Mouse (Mus musculus): Measurements from ENCODE around the gene Cplx1. TPM values are rescaled to one million over a fixed set of nuclear protein-coding genes. Genes with fewer than 3 reads are reported as not detected.

The Cplx1 gene
- polyA plus RNA-seq, 1 experiment = 354 TPM

- TF ChIP-seq POLR2A (IDR thresholded peaks at IDR 0.05; ENCODE audit: extremely low read depth, insufficient read depth, low read length) = no peak
- H3K27ac ChIP-seq (ENCODE audit: insufficient read depth, low read length) = no peak overlapping the region
- no peak overlapping the region for H3K4me3 ChIP-seq (ENCODE audit: insufficient read depth, low read length)
These were observed 76.1 kb downstream of the Cplx1 start for GRCm38 (mm10) chr5:108473737-108474136.

GRCm38 (mm10) chr5:108469617-108470016 lies 80.2 kb downstream of the Cplx1 start:
- H3K4me1 ChIP-seq (ENCODE audit: control insufficient read depth, insufficient read depth, low read length) = peaks cover 6% of the 10 kb centered on the region; the same call in 1 of the 2 replicates
- TF ChIP-seq POLR2A (IDR thresholded peaks at IDR 0.05; ENCODE audit: extremely low read depth, insufficient read depth, low read length) (no peak), CTCF (IDR thresholded peaks at IDR 0.05; ENCODE audit: extremely low read depth, insufficient read depth, low read length) (no peak)
- H3K27ac ChIP-seq (ENCODE audit: insufficient read depth, low read length) = no peak overlapping the region
- H3K4me3 ChIP-seq (ENCODE audit: insufficient read depth, low read length) = no peak overlapping the region

More at GRCm38 (mm10) chr5:108473737-108474136, 76.1 kb downstream of the Cplx1 start:
- H3K4me1 ChIP-seq (ENCODE audit: control insufficient read depth, insufficient read depth, low read length) = peaks cover 5% of the 10 kb centered on the region; the same call in 1 of the 2 replicates

Other genes starting within 250 kb of the Cplx1 start
- 8.3 and 8.7 TPM in 2 replicates for gene Pigg, start 237.4 kb downstream of the Cplx1 start, polyA plus RNA-seq (2012; rRNA removed)
- 57.7 and 58.3 TPM in 2 replicates for gene Gm42517, start 182.1 kb downstream of the Cplx1 start, polyA plus RNA-seq (2012; rRNA removed)
- 0.25 and 0.26 TPM in 2 replicates for gene Pde6b, start 161.6 kb downstream of the Cplx1 start, polyA plus RNA-seq (2012; rRNA removed)
- gene Atp5k, start 115.6 kb downstream of the Cplx1 start, polyA plus RNA-seq (2012; rRNA removed) = 323 and 367 TPM in 2 replicates
- 1.1 TPM in 2 replicates for gene Mfsd7a, start 101.1 kb downstream of the Cplx1 start, polyA plus RNA-seq (2012; rRNA removed)
- 17.1 and 18.0 TPM in 2 replicates for gene Pcgf3, start 88.8 kb downstream of the Cplx1 start, polyA plus RNA-seq (2012; rRNA removed)
- 84.9 and 86.8 TPM in 2 replicates for gene Gak, start 79.7 kb upstream of the Cplx1 start, polyA plus RNA-seq (2012; rRNA removed)
- gene Tmem175, start 79.7 kb upstream of the Cplx1 start, polyA plus RNA-seq (2012; rRNA removed) = 62.8 and 67.4 TPM in 2 replicates
- gene Idua, start 110.3 kb upstream of the Cplx1 start, polyA plus RNA-seq (2012; rRNA removed) = 24.0 and 29.1 TPM in 2 replicates
- 54.6 and 58.7 TPM in 2 replicates for gene Dgkq, start 119.6 kb upstream of the Cplx1 start, polyA plus RNA-seq (2012; rRNA removed)
- gene Slc26a1, start 125.5 kb upstream of the Cplx1 start, polyA plus RNA-seq (2012; rRNA removed) = 1.2 and 1.4 TPM in 2 replicates
- 35.3 and 35.7 TPM in 2 replicates for gene Fgfrl1, start 142.4 kb upstream of the Cplx1 start, polyA plus RNA-seq (2012; rRNA removed)
- not detected in 2 replicates for gene Rnf212, start 225.0 kb upstream of the Cplx1 start, polyA plus RNA-seq (2012; rRNA removed)
- gene Tmed11, start 245.3 kb upstream of the Cplx1 start, polyA plus RNA-seq (2012; rRNA removed) = not detected in 2 replicates

Data from cortical plate, adult 2 months (tissue).